Mouse (Mus musculus) activated CD4-positive, CD25-positive, alpha-beta regulatory T cell, adult 4 months (primary cell): ENCODE measurements at regions not wholly inside any gene's neighbourhood (a gene's known extent, or its start where the extent isn't known, plus 50 kb on each side); places are given as distances from the start of the nearest gene placed in this dataset.

Experiments
- ATAC-seq: one replicate; pipeline ENCODE4 v1.8.0; 2017

DNA sequence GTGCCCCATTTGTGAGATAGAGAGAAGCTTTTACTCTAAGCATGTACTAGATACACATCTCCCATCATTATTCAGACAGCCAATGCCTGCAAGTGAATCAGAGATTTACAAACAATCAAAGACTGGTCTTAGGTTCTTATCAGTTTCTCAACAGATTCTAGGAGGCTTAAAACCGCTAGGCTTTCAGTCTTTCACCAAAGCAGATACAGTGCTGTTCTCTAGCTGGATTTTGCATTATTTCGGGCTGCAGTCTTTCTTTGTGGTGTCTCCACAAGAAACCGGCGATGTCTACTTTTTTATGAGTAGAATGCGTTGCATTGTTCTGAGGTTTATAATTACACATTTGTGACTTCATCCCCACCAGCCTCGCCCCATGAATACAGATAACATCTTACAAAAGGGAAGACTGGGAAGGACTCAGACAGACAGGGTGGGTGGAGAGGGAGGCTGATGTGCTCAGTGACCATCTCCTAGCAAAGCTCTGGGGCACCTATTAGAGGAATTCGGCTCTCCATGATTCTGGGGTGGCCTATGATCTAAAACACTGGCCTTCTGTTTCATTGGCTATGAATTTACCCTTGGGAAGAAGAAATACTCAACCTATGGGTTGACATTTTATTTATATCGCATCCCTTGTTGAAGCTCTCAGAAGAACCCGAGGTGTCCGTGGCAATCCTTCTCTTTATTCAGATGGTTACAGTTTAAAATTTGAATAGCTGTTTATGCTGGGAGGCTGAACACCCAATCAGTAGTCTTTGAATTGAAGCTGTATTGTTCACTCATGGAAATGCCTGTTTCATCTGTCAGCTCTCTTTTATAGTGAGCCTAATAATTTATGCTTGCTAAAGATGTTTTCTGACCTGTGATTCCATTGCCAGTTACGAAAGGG is 343.8 kb downstream of the Tmem161b start:
- ATAC-seq: no peak

DNA sequence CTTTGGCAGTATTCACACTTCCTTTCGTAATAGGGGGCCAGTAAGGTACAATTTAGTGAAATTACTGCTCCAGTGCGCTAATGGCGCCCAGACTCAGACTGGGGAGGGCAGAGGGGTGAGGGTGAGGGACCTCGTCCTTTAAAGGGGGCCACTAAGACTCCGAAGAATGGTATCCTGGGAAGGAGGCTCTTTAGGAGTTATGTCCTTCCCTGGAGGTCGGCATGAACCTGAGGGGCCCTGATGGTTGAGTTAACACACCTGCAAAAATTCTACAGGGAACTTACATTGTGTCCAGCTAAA is 344.4 kb downstream of the Tmem161b start:
- ATAC-seq: no peak

DNA sequence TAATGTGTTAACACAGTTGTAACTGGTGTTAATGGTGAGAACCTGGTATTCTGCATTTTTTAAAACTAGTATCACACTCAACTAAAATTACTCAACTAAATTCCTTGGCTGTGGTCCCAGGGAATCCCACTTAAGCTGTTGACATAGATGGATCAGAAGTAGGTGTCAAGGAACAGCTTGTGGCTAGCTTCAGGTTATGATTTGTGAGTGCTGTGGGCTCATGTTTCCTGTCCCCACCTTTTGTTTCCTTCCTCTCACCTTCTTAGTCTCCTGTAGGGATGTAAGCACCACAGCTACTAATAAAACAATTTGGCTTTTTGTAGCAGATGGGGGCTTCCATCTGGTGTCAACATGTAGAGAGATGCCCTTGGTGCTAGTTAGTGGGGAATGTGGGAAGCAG is 347.3 kb downstream of the Tmem161b start:
- ATAC-seq: no peak

DNA sequence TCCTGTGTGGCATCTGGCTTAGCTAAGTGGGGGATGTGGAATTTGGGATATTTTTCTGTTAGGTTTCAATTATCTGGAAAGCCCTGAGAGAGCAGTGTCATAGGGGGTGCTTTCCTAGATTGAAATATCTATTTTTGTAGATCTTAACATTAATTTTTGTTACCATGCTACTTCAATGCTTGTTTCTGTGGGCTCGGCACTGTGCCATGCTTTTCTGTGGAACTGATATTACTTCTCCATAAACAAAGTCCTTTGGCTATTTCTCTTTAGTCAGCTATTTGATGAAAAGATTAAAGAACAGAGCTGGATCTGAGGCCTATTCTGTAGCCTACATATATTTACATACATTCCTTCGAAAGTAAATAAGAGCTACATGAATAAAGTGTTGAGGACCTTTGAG is 348.1 kb downstream of the Tmem161b start:
- no peak for ATAC-seq

DNA sequence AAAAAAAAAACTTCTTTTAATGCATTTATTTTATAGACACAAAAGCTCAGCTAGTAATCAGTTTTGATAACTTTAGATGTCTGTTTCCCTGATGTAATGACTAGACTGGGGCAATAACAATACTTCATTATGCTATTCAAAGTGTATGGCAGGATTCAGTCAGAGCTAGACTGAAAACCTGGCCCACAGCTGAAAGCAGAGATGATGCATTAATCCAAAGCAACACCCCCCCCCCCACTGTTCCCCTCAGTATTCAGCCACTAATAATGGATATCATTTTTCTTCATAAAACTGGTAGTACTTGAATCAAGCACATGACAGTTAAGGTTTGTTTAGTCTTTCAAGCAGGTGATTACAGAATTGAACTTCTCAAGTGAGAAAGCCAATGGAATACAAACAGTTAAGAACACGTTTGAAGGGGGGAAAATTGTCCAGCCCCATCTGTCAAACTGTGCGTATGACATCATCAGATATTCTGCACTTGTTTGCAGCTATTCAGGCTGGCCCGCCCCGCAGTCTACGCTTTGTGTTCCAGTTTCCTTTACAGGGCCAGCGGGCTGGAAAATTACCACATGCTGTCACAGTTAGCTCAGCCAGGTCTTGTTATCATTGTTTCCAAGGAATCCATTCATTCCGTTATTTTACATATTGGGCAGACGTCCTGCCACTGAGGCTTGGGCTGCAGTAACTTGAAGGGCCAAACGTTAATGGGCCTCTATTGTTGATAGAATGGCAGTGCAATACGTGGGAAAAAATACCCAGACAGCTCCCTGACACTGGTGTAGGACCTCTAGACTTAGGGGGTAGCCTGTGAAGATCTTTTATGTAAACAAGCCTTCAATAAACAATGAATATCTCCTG is 349.1 kb downstream of the Tmem161b start:
- no peak for ATAC-seq

DNA sequence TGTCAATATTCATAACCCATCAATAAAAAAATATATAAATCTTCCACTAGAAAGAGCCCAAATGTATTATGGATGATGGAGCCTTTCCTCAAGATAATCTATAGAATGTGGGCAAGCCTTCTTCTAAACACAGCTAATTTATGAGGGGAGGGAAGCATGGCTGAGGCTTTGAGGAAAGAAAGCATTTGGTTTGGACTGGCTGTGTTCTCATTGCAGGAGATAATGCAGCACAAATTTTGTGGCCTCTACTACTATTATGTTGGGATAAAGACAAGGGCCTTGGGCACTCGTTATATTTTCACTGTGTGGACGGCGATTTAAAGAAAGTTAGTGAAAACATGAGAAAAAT is 349.7 kb downstream of the Tmem161b start:
- no peak for ATAC-seq

- no peak for ATAC-seq
These were observed 350.1 kb downstream of the Tmem161b start for GRCm38 (mm10) chr13:84572231-84572630.

DNA sequence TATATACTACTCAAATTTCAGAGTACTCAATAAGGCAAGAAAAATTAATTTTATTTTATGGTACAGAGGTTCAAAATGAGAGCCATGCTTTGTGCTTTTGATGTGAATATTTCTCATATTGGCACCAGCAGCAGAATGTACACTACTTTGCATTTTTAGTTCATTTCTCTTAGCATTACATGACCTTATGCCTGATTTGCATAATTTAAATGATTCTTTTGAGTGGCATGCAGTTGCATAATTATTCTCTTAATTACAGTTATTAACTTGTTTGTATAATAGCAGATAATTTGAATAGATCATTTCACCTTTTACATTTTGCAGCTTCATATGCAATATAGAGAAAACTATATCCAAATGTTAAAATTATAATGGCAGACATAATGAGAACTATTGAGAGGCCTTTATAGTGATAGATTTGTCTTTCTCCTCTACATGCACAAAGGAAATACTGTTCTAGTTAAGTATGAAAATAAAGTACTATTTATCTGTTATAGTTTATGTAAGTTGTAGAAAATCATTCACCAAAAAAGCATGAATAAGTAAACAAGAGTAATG is 374.6 kb downstream of the Tmem161b start:
- ATAC-seq: no peak

GRCm38 (mm10) chr13:84602612-84603011 is 380.5 kb downstream of the Tmem161b start:
- no peak for ATAC-seq

DNA sequence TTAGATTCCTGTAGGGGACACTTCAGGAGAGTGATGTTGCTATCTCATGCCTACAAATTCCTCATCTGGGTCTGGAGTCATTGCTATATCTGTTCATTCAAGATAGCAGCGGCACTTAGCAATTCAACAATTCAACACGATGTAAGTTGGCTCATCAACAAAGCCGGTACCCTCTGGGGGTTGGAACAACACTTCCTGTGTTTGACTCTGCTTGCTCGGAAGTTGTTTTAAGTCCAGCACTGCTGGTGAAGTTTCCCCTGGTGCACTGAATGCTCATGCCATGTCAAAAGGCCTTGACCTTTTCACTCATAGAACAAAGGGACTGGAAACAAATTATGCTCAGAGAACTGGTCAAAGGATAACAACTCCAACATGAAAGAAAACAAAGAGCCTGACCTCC is 390.4 kb downstream of the Tmem161b start:
- ATAC-seq: no peak

DNA sequence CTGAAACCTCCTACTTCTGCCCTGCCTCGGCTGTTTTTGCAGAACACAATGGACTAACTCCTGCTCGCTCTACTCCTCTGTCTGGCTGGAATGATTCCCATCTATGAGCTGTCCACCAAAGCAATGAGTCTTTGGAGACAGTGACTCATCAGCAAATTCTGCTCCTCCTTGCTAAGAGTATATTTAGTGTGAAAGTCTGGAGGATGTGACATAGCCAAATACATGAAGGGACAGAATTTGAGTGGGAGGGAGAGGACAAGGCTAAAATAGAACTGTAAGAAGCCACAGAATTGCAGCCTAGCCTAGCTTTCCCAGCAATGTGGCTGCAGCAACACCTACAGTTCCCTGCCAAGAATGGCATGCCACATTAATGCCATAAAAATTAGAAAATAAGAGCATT is 390.9 kb downstream of the Tmem161b start:
- ATAC-seq: no peak

GRCm38 (mm10) chr13:84624691-84625090 is 402.6 kb downstream of the Tmem161b start:
- ATAC-seq: no peak

DNA sequence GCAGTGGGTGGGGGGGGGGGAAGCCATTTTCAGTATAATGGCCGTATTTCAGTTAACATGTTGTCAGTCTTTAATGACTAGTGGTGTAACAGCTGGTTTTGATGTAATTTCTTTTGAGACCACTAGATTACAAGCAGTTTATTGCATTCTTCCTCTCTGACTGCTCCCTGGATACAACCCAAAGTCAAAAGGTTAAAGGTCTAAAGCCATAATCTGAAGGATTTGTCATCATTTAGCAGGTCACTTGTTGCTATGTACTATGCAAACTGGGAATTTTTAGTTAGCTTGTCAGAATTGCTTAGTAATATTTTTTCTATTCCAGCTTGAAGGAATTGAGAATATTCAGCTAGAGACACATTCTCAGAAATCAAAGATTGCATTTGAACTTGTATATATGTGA is 403.4 kb downstream of the Tmem161b start:
- no peak for ATAC-seq

- ATAC-seq: no peak
These were observed 403.8 kb downstream of the Tmem161b start for GRCm38 (mm10) chr13:84625927-84626326.

DNA sequence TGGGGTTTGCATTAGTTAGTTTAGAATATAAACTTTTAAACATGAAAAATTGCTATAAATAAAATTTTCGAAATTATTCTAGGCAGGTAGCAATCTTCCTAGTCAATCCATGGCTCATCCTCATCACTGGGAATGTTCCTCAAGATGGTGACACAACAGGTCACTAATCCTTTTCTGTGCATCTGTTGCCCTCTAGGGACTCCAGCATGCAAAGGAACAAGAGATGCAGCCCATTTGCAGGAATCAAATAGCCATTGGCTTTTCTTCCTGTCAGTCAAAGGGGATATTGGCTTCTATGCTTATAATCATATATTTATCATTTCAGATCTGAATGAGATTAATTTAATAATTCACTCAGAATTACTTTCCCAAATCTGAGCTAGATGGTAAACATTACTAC is 404.3 kb downstream of the Tmem161b start:
- ATAC-seq: no peak

GRCm38 (mm10) chr13:84630686-84631085 is 408.6 kb downstream of the Tmem161b start:
- ATAC-seq: no peak

- no peak for ATAC-seq
These were observed 410.4 kb downstream of the Tmem161b start for GRCm38 (mm10) chr13:84632493-84632892.

- ATAC-seq: no peak
These were observed 414.7 kb downstream of the Tmem161b start for GRCm38 (mm10) chr13:84636831-84637230.

DNA sequence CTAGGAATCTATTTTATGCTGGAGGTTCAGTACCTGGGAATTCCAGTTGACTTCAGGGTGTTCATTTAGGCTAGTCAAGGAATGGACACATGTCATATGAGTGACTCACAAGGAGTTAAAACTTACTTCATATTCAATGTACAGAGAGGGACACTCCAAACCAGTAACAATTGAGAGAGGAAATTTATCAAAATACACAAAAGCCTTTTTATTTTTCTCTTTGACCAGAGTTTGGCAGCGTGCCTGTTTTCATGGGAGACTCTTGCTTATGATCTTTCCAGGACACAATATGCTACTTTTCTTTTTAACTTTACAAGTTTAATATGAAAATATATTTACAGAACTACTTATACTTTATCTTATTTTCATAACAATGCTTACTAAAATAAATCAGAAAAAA is 415.5 kb downstream of the Tmem161b start:
- no peak for ATAC-seq

DNA sequence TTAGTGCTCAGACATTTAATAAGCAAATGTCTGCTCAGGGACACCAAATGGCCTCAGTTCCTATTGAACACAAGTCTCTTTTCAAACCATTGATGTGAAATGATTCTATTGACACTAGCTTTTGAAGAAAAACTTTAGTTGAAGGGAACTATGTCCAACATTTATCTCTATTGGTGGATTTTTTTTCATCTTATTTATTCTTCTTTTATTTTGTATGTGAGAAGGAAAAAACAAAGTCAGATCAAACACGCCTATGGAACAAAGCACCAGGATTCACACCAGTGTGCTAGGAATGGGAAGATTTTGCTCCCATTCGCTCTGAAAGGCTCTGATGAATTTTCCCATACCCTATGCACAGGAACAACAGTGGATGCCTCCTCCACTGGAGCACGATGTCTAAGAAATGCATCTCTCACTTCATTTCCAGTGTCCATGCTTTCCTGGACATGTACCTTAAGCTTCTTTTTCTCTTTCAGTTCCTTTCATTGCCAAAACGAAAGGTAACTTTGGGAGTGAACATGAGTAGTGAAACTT is 416.4 kb downstream of the Tmem161b start:
- no peak for ATAC-seq

DNA sequence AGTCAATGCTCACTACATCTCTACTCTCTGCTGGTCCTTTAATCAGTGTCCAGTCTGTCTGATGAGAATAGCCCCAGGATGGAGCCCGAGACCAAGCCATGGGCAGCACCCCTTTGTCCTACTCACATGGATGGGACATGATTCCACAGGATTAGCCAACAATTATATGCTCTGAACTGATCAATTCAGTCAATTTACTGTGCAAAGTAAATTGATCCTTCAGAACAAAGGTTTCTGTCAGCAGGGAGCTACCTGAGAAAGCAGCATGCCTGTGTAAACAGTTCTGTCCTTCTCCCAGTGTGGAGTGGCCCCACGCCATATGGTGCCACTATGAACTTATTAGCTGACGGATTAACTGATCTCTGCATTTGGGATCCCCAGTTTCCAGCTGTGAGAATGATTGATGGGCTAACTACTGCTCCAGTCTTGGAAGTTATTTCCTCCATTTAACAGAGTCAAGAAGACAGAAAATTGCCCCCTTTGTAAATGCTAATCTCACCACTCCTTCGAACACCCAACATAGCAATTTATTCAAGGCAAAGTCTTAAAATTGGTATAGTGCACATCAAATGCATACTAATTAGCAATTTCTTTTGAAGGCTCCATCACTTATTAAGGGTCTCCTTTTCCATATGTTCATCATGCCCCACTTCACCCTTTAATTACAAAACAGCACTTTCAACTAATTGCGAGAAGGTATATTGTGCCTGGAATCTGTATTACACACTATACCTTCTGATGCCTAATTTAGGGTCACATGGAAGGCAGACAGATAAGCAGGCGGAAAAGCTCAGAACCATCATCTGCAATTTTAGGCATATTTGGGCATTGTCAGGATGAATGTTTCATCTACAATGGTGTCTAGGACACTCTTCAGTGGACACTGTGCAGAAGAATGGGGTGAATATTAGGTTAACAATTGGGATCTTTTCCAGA is 417.3 kb downstream of the Tmem161b start:
- no peak for ATAC-seq

GRCm38 (mm10) chr13:84644024-84644423 is 421.9 kb downstream of the Tmem161b start:
- ATAC-seq: no peak
